Mouse (Mus musculus): ENCODE results near the gene Plcb2. TPM values are rescaled to one million over a fixed set of nuclear protein-coding genes. Genes with fewer than 3 reads are reported as not detected.

The Plcb2 gene
- total and polyA plus RNA-seq, 3 experiments = 6.4 to 21.2 TPM; not detected in 1

GRCm38 (mm10) chr2:118754143-118754542, 25.9 kb upstream of the Plcb2 start:
- Histone ChIP-seq H3K27me3 (ENCODE audit: control insufficient read depth in 1 of 2, insufficient read depth in 2 of 2, low read length in 2 of 2) (no peaks in the 10 kb centered on the region), H3K36me3 (ENCODE audit: control insufficient read depth in 1 of 2, insufficient read depth in 2 of 2, low read length in 2 of 2) (peaks cover 0 to 19% of the 10 kb centered on the region in 2 experiments; a peak in 2 of 4 replicates), H3K79me2 (ENCODE audit: control insufficient read depth, insufficient read depth, low read length, poor library complexity) (no peaks in the 10 kb centered on the region), H3K9me3 (replicated peaks; ENCODE audit: insufficient read depth, low read length) (no peaks in the 10 kb centered on the region), H3K4me3 (ENCODE audit: control insufficient read depth in 1 of 2, insufficient read depth in 1 of 2, low read depth in 2 of 2, low read length in 2 of 2) (no peak overlapping the region), H3K27ac (ENCODE audit: control insufficient read depth, low read depth, low read length) (no peak overlapping the region), H3K9ac (ENCODE audit: control insufficient read depth, low read depth, low read length, poor library complexity, severe bottlenecking) (no peak overlapping the region), H3K4me1 (ENCODE audit: control insufficient read depth in 1 of 2, insufficient read depth in 2 of 2, low read length in 2 of 2) (peaks cover 4 to 13% of the 10 kb centered on the region in 2 experiments; a peak in 3 of 4 replicates)
- no peak for DNase-seq (ENCODE audit: low read depth, low spot score)
- no peak for TF ChIP-seq MEF2A (IDR thresholded peaks at IDR 0.05; ENCODE audit: extremely low read depth, insufficient replicate concordance, low read depth, low read length, poor library complexity, severe bottlenecking)
- TF ChIP-seq SMC3 (IDR thresholded peaks at IDR 0.05; ENCODE audit: low read depth, low read length) = no peak
- TF ChIP-seq JUND (IDR thresholded peaks at IDR 0.05; ENCODE audit: low read depth, low read length) = no peak
- TF ChIP-seq EP300 (IDR thresholded peaks at IDR 0.05; ENCODE audit: low read depth in 1 of 2, low read length in 2 of 2) = no peak
- no peak for TF ChIP-seq POLR2A (IDR thresholded peaks at IDR 0.05; ENCODE audit: control insufficient read depth in 1 of 2, insufficient read depth in 1 of 2, low read depth in 1 of 2, low read length in 2 of 2, poor library complexity in 1 of 2)
- TF ChIP-seq MAFK (IDR thresholded peaks at IDR 0.05; ENCODE audit: borderline replicate concordance, low read depth, low read length) = no peak

DNA sequence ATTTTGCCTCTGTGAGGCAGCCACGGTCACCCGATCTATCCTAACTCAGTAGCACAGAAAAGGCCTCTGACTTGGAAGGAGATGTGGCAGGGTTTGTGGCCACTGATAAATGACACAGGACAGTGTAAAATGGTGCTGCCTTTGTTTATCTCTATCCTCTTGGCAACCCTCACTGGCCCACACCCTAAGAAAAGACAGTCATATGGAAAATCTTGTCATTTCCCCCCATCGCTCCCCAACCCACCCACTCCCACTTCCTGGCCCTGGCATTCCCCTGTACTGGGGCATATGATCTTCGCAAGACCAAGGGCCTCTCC, 24.5 kb upstream of the Plcb2 start:
- Histone ChIP-seq H3K9me3 (replicated peaks; ENCODE audit: insufficient read depth, low read length) (no peaks in the 10 kb centered on the region), H3K27ac (ENCODE audit: control insufficient read depth, low read depth, low read length) (peak overlapping the region; percentile 82), H3K79me2 (ENCODE audit: control insufficient read depth, insufficient read depth, low read length, poor library complexity) (peaks cover 4% of the 10 kb centered on the region), H3K27me3 (ENCODE audit: control insufficient read depth in 1 of 2, insufficient read depth in 2 of 2, low read length in 2 of 2) (no peaks in the 10 kb centered on the region), H3K9ac (ENCODE audit: control insufficient read depth, low read depth, low read length, poor library complexity, severe bottlenecking) (peak overlapping the region; percentile 27), H3K36me3 (ENCODE audit: control insufficient read depth in 1 of 2, insufficient read depth in 2 of 2, low read length in 2 of 2) (peaks cover 3 to 25% of the 10 kb centered on the region in 2 experiments; a peak in 3 of 4 replicates), H3K4me1 (ENCODE audit: control insufficient read depth in 1 of 2, insufficient read depth in 2 of 2, low read length in 2 of 2) (peaks cover 4 to 14% of the 10 kb centered on the region in 2 experiments; a peak in 3 of 4 replicates), H3K4me3 (ENCODE audit: control insufficient read depth in 1 of 2, insufficient read depth in 1 of 2, low read depth in 2 of 2, low read length in 2 of 2) (no peak overlapping the region)
- DNase-seq (ENCODE audit: low read depth, low spot score) = peak; percentile 52
- TF ChIP-seq TCF12 (IDR thresholded peaks at IDR 0.05; ENCODE audit: low read depth, low read length) = peak; percentile 36; the same call in 1 of the 2 replicates
- peak; percentile 39; the same call in 1 of the 2 replicates for TF ChIP-seq SIN3A (IDR thresholded peaks at IDR 0.05; ENCODE audit: low read length)
- TF ChIP-seq CHD2 (IDR thresholded peaks at IDR 0.05; ENCODE audit: low read length) = no peak
- no peak for TF ChIP-seq TAL1 (IDR thresholded peaks at IDR 0.05; ENCODE audit: low read length)
- no peak for TF ChIP-seq ZMIZ1 (IDR thresholded peaks at IDR 0.05; ENCODE audit: low read depth, low read length)
- TF ChIP-seq ZC3H11A (IDR thresholded peaks at IDR 0.05; ENCODE audit: low read depth, low read length) = no peak
- no peak for TF ChIP-seq TBP (IDR thresholded peaks at IDR 0.05; ENCODE audit: low read depth, low read length)
- TF ChIP-seq POLR2A (IDR thresholded peaks at IDR 0.05; ENCODE audit: control insufficient read depth in 1 of 2, insufficient read depth in 1 of 2, low read depth in 1 of 2, low read length in 2 of 2, poor library complexity in 1 of 2) = 0 out of 4 replicates have a peak, but pooled peaks of 1 of the 2 experiments have one; percentile 21
- peak; percentile 42; the same call in 1 of the 2 replicates for TF ChIP-seq RCOR1 (IDR thresholded peaks at IDR 0.05; ENCODE audit: low read depth, low read length)
- TF ChIP-seq MAZ (IDR thresholded peaks at IDR 0.05; ENCODE audit: low read depth, low read length) = no peak
- TF ChIP-seq BHLHE40 (IDR thresholded peaks at IDR 0.05; ENCODE audit: borderline replicate concordance, low read depth, low read length) = no peak
- TF ChIP-seq NELFE (IDR thresholded peaks at IDR 0.05; ENCODE audit: low read depth, low read length) = no peak
- no peak for TF ChIP-seq MYC (IDR thresholded peaks at IDR 0.05; ENCODE audit: low read depth, low read length)
- TF ChIP-seq MXI1 (IDR thresholded peaks at IDR 0.05; ENCODE audit: low read depth, low read length) = peak; percentile 23; the same call in 1 of the 2 replicates
- TF ChIP-seq E2F4 (IDR thresholded peaks at IDR 0.05; ENCODE audit: borderline replicate concordance, low read depth, low read length) = no peak
- no peak for TF ChIP-seq JUND (IDR thresholded peaks at IDR 0.05; ENCODE audit: low read depth, low read length)
- peak; percentile 46 to 64; a peak in 3 of 4 replicates for TF ChIP-seq EP300 (IDR thresholded peaks at IDR 0.05; ENCODE audit: low read depth in 1 of 2, low read length in 2 of 2)
- TF ChIP-seq ELF1 (IDR thresholded peaks at IDR 0.05; ENCODE audit: low read depth, low read length) = no peak
- no peak for TF ChIP-seq CHD1 (IDR thresholded peaks at IDR 0.05; ENCODE audit: low read depth, low read length)
- TF ChIP-seq HCFC1 (IDR thresholded peaks at IDR 0.05; ENCODE audit: low read depth, low read length) = no peak
- peak; percentile 58 for TF ChIP-seq GATA1 (IDR thresholded peaks at IDR 0.05; ENCODE audit: low read depth, low read length)
- no peak for TF ChIP-seq MYB (IDR thresholded peaks at IDR 0.05; ENCODE audit: low read depth, low read length)
- no peak for TF ChIP-seq ZKSCAN1 (IDR thresholded peaks at IDR 0.05; ENCODE audit: low read depth, low read length)
- no peak for TF ChIP-seq MAX (IDR thresholded peaks at IDR 0.05; ENCODE audit: low read length)
- TF ChIP-seq USF2 (IDR thresholded peaks at IDR 0.05; ENCODE audit: borderline replicate concordance in 1 of 2, insufficient read depth in 1 of 2, low read depth in 1 of 2, low read length in 2 of 2) = no peak
- no peak for TF ChIP-seq MAFK (IDR thresholded peaks at IDR 0.05; ENCODE audit: borderline replicate concordance, low read depth, low read length)
- no peak for TF ChIP-seq GABPA (IDR thresholded peaks at IDR 0.05; ENCODE audit: low read depth, low read length)
- peak; percentile 57 for TF ChIP-seq ETS1 (IDR thresholded peaks at IDR 0.05; ENCODE audit: low read depth, low read length)
- TF ChIP-seq POLR2AphosphoS5 (IDR thresholded peaks at IDR 0.05; ENCODE audit: borderline replicate concordance, low read depth, low read length) = no peak
- TF ChIP-seq SMC3 (IDR thresholded peaks at IDR 0.05; ENCODE audit: low read depth, low read length) = no peak

Data from MEL (cell line).